8 mouse cellular contexts compared by ENCODE assay signal in the genomic region with DNA sequence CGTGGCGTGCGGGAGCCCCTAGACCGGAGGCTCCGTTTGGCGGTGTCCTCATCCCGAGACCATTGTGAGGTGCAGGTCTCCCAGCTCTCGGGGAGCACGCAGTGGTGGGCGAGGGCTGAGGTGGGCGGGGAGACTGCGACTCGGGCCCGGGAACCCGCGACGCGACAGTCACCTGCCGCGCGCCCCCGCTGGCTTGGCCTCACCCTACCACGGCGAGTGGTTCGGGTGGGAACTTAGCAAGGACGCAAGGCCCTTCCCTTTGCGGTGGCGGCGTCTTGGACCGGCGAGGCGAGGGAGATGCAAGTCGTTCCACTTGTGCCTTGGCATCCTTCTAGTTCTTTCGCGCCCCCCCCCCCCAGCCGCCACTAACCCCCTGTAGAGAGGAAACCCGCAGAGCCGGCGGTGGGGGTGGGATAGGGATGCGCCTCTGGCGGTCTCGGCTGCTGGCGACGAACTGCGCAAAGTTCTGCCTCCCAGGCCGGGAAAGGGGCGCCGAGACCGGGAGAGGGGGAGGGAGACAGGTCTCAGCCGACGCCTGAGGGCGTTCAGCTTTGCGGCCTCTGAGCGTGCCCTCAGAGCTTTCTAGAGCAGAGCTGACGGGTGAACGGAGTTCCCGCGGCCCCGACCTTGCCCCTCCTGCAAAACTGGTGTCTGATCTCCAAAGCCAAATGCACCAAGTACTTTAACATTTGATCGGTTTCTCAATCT. TPM values are rescaled to one million over a fixed set of nuclear protein-coding genes. Genes with fewer than 3 reads are reported as not detected.
DNase-seq lines count a peak whose midpoint lies in the region; ATAC-seq and TF ChIP-seq lines count a peak whose summit lies in the region.

No protein-coding gene starts in this region.

- TF ChIP-seq CTCF in bone marrow, adult 2 months (IDR thresholded peaks at IDR 0.05; ENCODE audit: control insufficient read depth, insufficient read depth, low read length), result no peak

- peaks cover 0 to 6% of the 10 kb centered on the region in 2 experiments; a peak in 3 of 4 replicates for H3K4me1 ChIP-seq in ES-E14 (ENCODE audit: control insufficient read depth in 2 of 2, insufficient read depth in 2 of 2, low read length in 2 of 2, poor library complexity in 1 of 2)
- H3K4me1 ChIP-seq in bone marrow, adult 2 months (ENCODE audit: control insufficient read depth, insufficient read depth, low read length), result 0 out of 2 replicates have a peak, but pooled peaks cover 1% of the 10 kb centered on the region
- peaks cover 4% of the 10 kb centered on the region; the same call in 1 of the 2 replicates for H3K4me1 ChIP-seq in forebrain, embryonic 11.5 days (replicated peaks; ENCODE audit: control insufficient read depth, insufficient read depth, low read length)

- H3K9me3 ChIP-seq in ES-E14 (ENCODE audit: control insufficient read depth, insufficient read depth, low read depth, low read length), result no peaks in the 10 kb centered on the region
- H3K9me3 ChIP-seq in forebrain, embryonic 11.5 days (ENCODE audit: control insufficient read depth, low read length), result no peaks in the 10 kb centered on the region

- peak; percentile 6; the same call in 1 of the 2 replicates for ATAC-seq in forebrain, embryonic 11.5 days (replicated peaks; ENCODE audit: low FRiP score)

- peak overlapping the region; percentile 64 for H3K27ac ChIP-seq in ES-E14 (ENCODE audit: insufficient read depth, low read depth, low read length, poor library complexity, severe bottlenecking)
- peak overlapping the region; percentile 71 for H3K27ac ChIP-seq in bone marrow, adult 2 months (ENCODE audit: control insufficient read depth, insufficient read depth, low read depth, low read length, poor library complexity)
- H3K27ac ChIP-seq in forebrain, embryonic 11.5 days (ENCODE audit: low read depth, low read length), result peak overlapping the region; percentile 71

- peak overlapping the region; percentile 77 to 96 for H3K4me3 ChIP-seq in ES-E14 (ENCODE audit: insufficient read depth in 1 of 2, low read depth in 1 of 2, low read length in 2 of 2, poor library complexity in 1 of 2, severe bottlenecking in 1 of 2)
- H3K4me3 ChIP-seq in bone marrow, adult 2 months (replicated peaks; ENCODE audit: control insufficient read depth, low read depth, low read length), result peak overlapping the region; percentile 97
- peak overlapping the region; percentile 78 for H3K4me3 ChIP-seq in forebrain, embryonic 11.5 days (ENCODE audit: low read depth, low read length)

- H3K27me3 ChIP-seq in forebrain, embryonic 11.5 days (ENCODE audit: control insufficient read depth, insufficient read depth, low read length), result no peaks in the 10 kb centered on the region

- in situ Hi-C loops in ES-E14 (cut with MboI; ENCODE audit: low sequenced_read_pairs in 2 of 2, unreplicated experiment in 2 of 2), result no loop called here

- peak overlapping the region; percentile 85 for H3K4me2 ChIP-seq in forebrain, embryonic 11.5 days (ENCODE audit: low read depth, low read length, severe bottlenecking)

- WGBS in bone marrow, adult 2 months, result under 1% methylated on average over 58 of the region's 60 CpGs
- WGBS in forebrain, embryonic 11.5 days, result under 1% methylated on average over 58 of the region's 60 CpGs

- H3K9ac ChIP-seq in ES-E14 (ENCODE audit: insufficient read depth, low read depth, low read length, poor library complexity, severe bottlenecking), result peak overlapping the region; percentile 93
- H3K9ac ChIP-seq in forebrain, embryonic 11.5 days (ENCODE audit: low read length), result peak overlapping the region; percentile 80

- DNase-seq in ES-E14 (ENCODE audit: low read depth, low spot score), result peak; percentile 62
- DNase-seq in forebrain, embryonic 11.5 days (ENCODE audit: low spot score), result peak; percentile 86
- DNase-seq in heart, postnatal 4 days, result peak; percentile 63
- DNase-seq in layer of hippocampus, postnatal 10 days (ENCODE audit: low spot score in 2 of 2), result peak; percentile 68 to 74
- peak; percentile 29 for DNase-seq in lung, postnatal 25 days (ENCODE audit: low spot score)
- peak; percentile 68 for DNase-seq in retina, embryonic 14.5 days (ENCODE audit: low spot score)
- peak; percentile 70 for DNase-seq in thymus, postnatal 25 days

- TF ChIP-seq POLR2A in bone marrow, adult 2 months (IDR thresholded peaks at IDR 0.05; ENCODE audit: borderline replicate concordance, control insufficient read depth, low read depth, low read length), result no peak

- H3K36me3 ChIP-seq in ES-E14 (ENCODE audit: control insufficient read depth, insufficient read depth, low read length, poor library complexity, severe bottlenecking), result no peaks in the 10 kb centered on the region
- no peaks in the 10 kb centered on the region for H3K36me3 ChIP-seq in forebrain, embryonic 11.5 days (ENCODE audit: control insufficient read depth, insufficient read depth, low read length)

TF ChIP-seq in ES-E14, 5 proteins besides CTCF, POLR2A, EP300 and RAD21:
- TF ChIP-seq CHD2 (IDR thresholded peaks at IDR 0.05; ENCODE audit: low read depth, low read length), result no peak
- 0 out of 2 replicates have a peak, but pooled peaks have one; percentile 23 for TF ChIP-seq HCFC1 (IDR thresholded peaks at IDR 0.05; ENCODE audit: borderline replicate concordance, insufficient read depth, low read length)

RNA-seq across cellular contexts. Expression of gene Nmt2, which starts 0.6 kb away (rescaled TPM):
- 34.1 and 36.8 TPM in 2 replicates for total RNA-seq in ES-E14 (2012; rRNA removed)
- polyA plus RNA-seq in bone marrow, adult 2 months (2011; ENCODE audit: insufficient read depth, insufficient read length, low replicate concordance, missing spikeins), result 7.9 and 15.2 TPM in 2 replicates
- polyA plus RNA-seq in forebrain, embryonic 11.5 days (2014; fragmentation: Nextera tagmentation; extraction: Ambion mirVana), result 65.3 TPM in 2 replicates
- total RNA-seq in heart, postnatal 4 days (2021), result 10 to 100 TPM; 19.2 to 19.9 TPM
- total RNA-seq in layer of hippocampus, postnatal 10 days (2021), result 10 to 100 TPM; 76.4 to 78.5 TPM

RNA-seq across cellular contexts. Expression of gene Rpp38, which starts 47.8 kb away (rescaled TPM):
- 12.0 and 20.2 TPM in 2 replicates for total RNA-seq in ES-E14 (2012; rRNA removed)
- polyA plus RNA-seq in bone marrow, adult 2 months (2011; ENCODE audit: insufficient read depth, insufficient read length, low replicate concordance, missing spikeins), result 3.1 and 8.3 TPM in 2 replicates
- 20.3 and 26.2 TPM in 2 replicates for polyA plus RNA-seq in forebrain, embryonic 11.5 days (2014; fragmentation: Nextera tagmentation; extraction: Ambion mirVana)
- total RNA-seq in heart, postnatal 4 days (2021), result 1 to 10 TPM; 6.7 to 7.2 TPM
- total RNA-seq in layer of hippocampus, postnatal 10 days (2021), result 1 to 10 TPM; 8.6 to 9.1 TPM

RNA-seq across cellular contexts. Expression of gene Acbd7, which starts 51.3 kb away (rescaled TPM):
- 2.5 and 3.7 TPM in 2 replicates for total RNA-seq in ES-E14 (2012; rRNA removed)
- not detected in 2 replicates for polyA plus RNA-seq in bone marrow, adult 2 months (2011; ENCODE audit: insufficient read depth, insufficient read length, low replicate concordance, missing spikeins)
- 0.40 TPM in 1 of 2 replicates, not detected in the other for polyA plus RNA-seq in forebrain, embryonic 11.5 days (2014; fragmentation: Nextera tagmentation; extraction: Ambion mirVana)
- total RNA-seq in heart, postnatal 4 days (2021), result under 1 TPM in 1 of 2 experiments, not detected in 1; 0.56 TPM
- 1 to 10 TPM; 1.9 to 2.0 TPM for total RNA-seq in layer of hippocampus, postnatal 10 days (2021)

Comparison
In these comparisons a context has a peak if more than half of its experiments do, and no peak if none do; other contexts are left out.
1. Peak in every context shown above with its lines: DNase-seq, ATAC-seq, H3K4me3 ChIP-seq and H3K27ac ChIP-seq.
2. DNase-seq: peak in every context shown above with its lines; median percentile 86 in forebrain, embryonic 11.5 days; 71 in layer of hippocampus, postnatal 10 days; 70 in thymus, postnatal 25 days; 68 in retina, embryonic 14.5 days; 63 in heart, postnatal 4 days; 62 in ES-E14; 29 in lung, postnatal 25 days.